Mouse (Mus musculus): ENCODE measurements at regions not wholly inside any gene's neighbourhood (a gene's known extent, or its start where the extent isn't known, plus 50 kb on each side); places are given as distances from the start of the nearest gene placed in this dataset.
"Not testable (repeated sequence)": the region's sequence is repeated elsewhere in the genome, so short reads cannot be mapped to it uniquely, and the experiment has no call there.

DNA sequence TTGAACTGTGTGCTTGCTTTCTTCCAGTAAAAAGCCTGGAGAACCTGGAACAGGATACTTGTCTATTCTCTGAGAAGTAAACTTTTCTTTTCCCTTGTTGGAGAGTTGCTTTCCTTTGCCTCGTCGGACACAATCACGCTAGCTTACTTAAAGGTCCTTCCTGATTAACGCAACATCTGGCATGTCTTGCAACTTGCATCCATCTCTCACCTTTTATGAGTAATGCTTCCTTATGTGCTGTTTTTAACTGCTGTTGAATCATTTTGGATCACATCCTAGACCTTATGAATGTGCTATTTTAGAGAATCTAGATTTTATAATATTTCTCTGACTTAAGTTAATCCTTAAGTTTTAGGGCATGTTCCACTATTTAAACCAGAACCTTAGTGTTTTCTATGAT is 188.4 kb upstream of the Pcsk5 start:
- DNase-seq = no peak

DNA sequence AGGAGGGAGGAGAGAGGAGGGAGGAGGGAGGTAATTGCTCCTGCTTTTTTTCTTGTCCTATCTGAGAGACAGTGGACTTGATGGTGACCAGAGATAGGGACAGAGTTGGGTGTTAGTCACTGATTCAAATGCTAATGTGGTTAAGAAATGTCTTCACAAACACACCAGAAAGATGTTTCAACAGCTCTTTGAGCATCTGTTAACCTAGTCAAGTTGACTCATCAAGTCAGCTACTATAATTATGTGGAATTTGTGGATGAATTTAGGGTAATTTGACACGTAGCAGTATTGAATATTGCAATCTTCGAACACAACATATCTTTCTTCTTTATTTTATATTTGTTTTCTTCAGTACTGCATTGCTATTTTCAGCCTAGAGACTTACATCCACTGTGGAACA is 182.9 kb upstream of the Pcsk5 start:
- DNase-seq = no peak

GRCm38 (mm10) chr19:18015371-18015770 is 177.9 kb upstream of the Pcsk5 start:
- no peak for DNase-seq

DNA sequence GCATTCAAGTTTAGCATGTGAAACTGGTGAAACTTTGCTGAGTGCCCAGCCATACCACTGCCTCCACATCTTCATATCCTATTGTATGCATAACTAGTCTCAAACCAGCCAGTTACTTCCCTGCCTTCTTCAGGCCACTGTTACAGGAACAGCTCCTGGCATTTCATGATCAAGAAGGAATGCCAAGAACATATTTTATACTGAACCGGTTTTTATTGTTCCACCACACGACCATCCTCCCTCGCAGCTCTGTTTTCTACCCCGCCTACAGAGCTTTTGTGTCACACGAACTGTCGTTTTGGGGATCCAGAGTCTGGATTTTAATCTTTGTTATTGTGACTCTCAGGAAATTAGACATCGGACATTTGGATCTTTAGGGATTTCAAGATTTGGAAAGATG is 174.6 kb upstream of the Pcsk5 start:
- no peak for DNase-seq

DNA sequence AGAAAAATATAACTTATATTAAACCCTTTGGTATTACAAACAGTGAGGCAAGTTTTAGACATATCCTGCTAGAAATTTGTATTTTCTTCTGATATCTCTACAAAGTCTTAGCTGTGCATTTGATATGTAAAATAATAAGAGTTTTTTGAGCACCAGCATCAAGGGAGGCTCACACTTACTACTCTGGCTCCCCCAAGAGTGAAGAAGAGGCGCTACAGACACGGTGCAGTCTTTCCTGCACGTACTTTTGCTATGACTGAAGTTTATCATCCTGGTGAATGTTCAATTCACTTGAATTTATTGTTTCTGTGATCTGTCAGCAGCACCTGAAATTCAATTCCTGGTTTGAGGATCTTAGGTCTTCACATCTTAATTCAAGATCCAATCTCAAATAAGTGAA is 160.1 kb upstream of the Pcsk5 start:
- no peak for DNase-seq

GRCm38 (mm10) chr19:17983416-17983815 is 146.0 kb upstream of the Pcsk5 start:
- no peak for DNase-seq

GRCm38 (mm10) chr19:17965566-17965965 is 128.1 kb upstream of the Pcsk5 start:
- no peak for DNase-seq

DNA sequence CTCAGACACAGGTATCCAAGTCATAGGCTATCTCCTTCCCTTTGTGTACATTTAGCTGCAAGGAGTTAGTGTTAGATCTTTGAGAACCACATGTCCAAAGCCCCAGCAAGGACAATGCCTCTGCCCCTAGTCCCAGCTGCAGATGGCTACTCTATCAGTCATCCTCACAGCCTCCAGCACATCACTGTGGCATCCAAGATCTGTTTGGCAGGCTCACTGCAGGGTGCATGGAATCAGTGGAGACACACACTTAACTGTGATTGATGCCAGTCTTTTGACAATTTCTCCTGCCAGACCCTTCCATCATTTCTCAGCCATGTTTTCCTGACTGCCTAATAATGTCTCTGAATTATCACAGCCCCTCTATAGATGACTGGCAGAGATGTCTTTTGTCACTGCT is 121.0 kb upstream of the Pcsk5 start:
- no peak for DNase-seq

- DNase-seq = no peak
Observed at GRCm38 (mm10) chr19:17932665-17933064, 95.2 kb upstream of the Pcsk5 start.

- not testable (repeated sequence) for DNase-seq
Observed at GRCm38 (mm10) chr19:17927121-17927520, 89.7 kb upstream of the Pcsk5 start.

DNA sequence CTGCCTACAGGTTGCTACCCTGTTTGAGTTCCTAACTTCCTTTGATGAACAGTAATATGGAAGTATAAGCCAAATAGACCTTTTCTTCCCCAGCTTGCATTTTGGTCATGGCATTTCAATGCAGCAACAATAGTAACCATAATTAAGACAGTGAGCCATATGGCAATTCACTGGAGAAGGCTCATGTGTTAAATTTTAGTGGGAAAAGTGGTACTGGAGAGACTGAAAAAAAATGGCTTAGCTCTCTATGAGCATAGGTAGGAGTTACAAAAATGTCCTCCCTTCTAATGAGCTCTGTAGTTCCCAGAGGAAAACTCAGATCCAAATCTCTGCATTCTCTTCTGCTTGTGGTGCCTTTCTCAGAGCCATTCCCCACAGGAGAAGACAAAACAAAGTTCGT is 70.1 kb upstream of the Pcsk5 start:
- no peak for DNase-seq

- DNase-seq = peak in 1 of 2 experiments; percentile 6
Observed at GRCm38 (mm10) chr19:17904120-17904519, 66.7 kb upstream of the Pcsk5 start.

- no peak for DNase-seq
Observed at GRCm38 (mm10) chr19:17892615-17893014, 55.2 kb upstream of the Pcsk5 start.

Measured in lung, postnatal 4 days (tissue).